Mouse (Mus musculus) olfactory bulb, adult 2 months (tissue): Measurements from ENCODE around the gene Acacb.

Experiments used
- CTCF ChIP-seq: fragments of 200-500 bp; IDR thresholded peaks from 2 replicates; pipeline ENCODE4 v1.5.1; 2012; ENCODE audit warnings: low read depth, mild to moderate bottlenecking, low read length, moderate library complexity; ENCODE audit not compliant: insufficient read depth
- POLR2A ChIP-seq: fragments of 200-500 bp; IDR thresholded peaks from 2 replicates; pipeline ENCODE4 v1.6.1; 2012; ENCODE audit warnings: mild to moderate bottlenecking, low read depth, low read length, moderate library complexity; ENCODE audit not compliant: insufficient read depth

- TF ChIP-seq POLR2A = no peak
- no peak for TF ChIP-seq CTCF
Measured at GRCm38 (mm10) chr5:114129550-114130210, 16.7 kb upstream of the Acacb start.
